In the genomic region with DNA sequence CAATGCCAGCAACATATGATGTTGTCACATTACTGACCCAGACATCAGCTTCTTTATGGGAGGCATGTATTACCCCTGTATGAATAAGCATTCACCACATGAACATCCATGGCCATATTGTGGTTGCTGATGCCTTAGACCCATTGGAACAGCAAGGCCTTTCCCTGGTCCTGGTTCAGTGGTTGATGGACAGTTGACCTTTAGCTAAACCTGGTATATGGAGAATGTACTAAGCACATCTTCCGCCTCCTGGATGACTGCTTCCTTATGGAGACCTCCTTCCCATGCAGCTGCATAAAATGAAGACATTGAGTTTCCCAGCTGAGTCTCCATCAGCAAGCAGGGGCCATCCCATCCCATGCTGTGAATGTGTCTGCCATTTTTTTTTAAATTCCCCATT, we compare ENCODE assay signal across 23 mouse cellular contexts.
DNase-seq lines count a peak whose midpoint lies in the region; ATAC-seq lines count a peak whose summit lies in the region.
"Had no signal": no experiment of that assay in that cellular context is flagged by ENCODE, and none has a peak within 500 bp of the region (broad histone marks: within the 10 kb centered on the region; RNA-seq: fewer than 3 reads in every experiment).

No protein-coding gene starts in this region.

- peak overlapping the region; percentile 0 for H3K4me3 ChIP-seq in megakaryocyte, embryonic 14.5 days (replicated peaks)

- H3K4me1 ChIP-seq in megakaryocyte, embryonic 14.5 days = peaks cover 10% of the 10 kb centered on the region

- peak; percentile 78 for DNase-seq in adipocyte (ENCODE audit: low spot score)
- peak; percentile 29 for DNase-seq in forelimb bud, embryonic 11.5 days (ENCODE audit: low read depth, low spot score)
- peak; percentile 15 for DNase-seq in mesoderm, embryonic 11.5 days (ENCODE audit: low read depth, low spot score)
- DNase-seq in spleen, postnatal 36 days (ENCODE audit: low spot score in 2 of 2) = no peak
- no peak for DNase-seq in kidney, postnatal 4 days
- DNase-seq: adrenal gland, adult 2 months; adrenal gland, adult 8-10 months; adrenal gland, postnatal 10 days; adrenal gland, postnatal 14 days; adrenal gland, postnatal 25 days; adrenal gland, postnatal 36 days; B cell, adult 2 months; cerebellum, adult 11 months; cerebellum, adult 11-12 months; cerebellum, adult 18-20 months had no signal

- peaks cover 11% of the 10 kb centered on the region for H3K27me3 ChIP-seq in megakaryocyte, embryonic 14.5 days (replicated peaks)
- H3K27me3 ChIP-seq: CH12.LX had no signal

- no peaks in the 10 kb centered on the region for H3K36me3 ChIP-seq in megakaryocyte, embryonic 14.5 days (replicated peaks; ENCODE audit: low read length)
- H3K36me3 ChIP-seq: G1E had no signal

- no peak for ATAC-seq in megakaryocyte, adult 5-6 weeks (ENCODE audit: poor library complexity, severe bottlenecking)
- ATAC-seq in megakaryocyte progenitor cell, adult 5-6 weeks (replicated peaks; ENCODE audit: poor library complexity) = no peak
- ATAC-seq: activated CD4-positive, CD25-positive, alpha-beta regulatory T cell, adult 4 months; CD4-positive, CD25-positive, alpha-beta regulatory T cell, adult 4 months; Patski had no signal

- no peaks in the 10 kb centered on the region; the same call in 1 of the 2 replicates for H3K9me3 ChIP-seq in megakaryocyte, embryonic 14.5 days
- H3K9me3 ChIP-seq: G1E had no signal

Comparison
In these comparisons a context has a peak if more than half of its experiments do, and no peak if none do; other contexts are left out.
1. DNase-seq: peak in adipocyte (single experiment), forelimb bud, embryonic 11.5 days (single experiment) and mesoderm, embryonic 11.5 days (single experiment); none in spleen, postnatal 36 days (0 of 2) and kidney, postnatal 4 days (0 of 2).